In genomic region chr11:35065959-35066414, GRCm38 (mm10) we compare ENCODE assay signal across 16 mouse cellular contexts. TPM values are rescaled to one million over a fixed set of nuclear protein-coding genes. Genes with fewer than 3 reads are reported as not detected.
DNase-seq lines count a peak whose midpoint lies in the region; ATAC-seq lines count a peak whose summit lies in the region.
"Had no signal": no experiment of that assay in that cellular context is flagged by ENCODE, and none has a peak within 500 bp of the region (broad histone marks: within the 10 kb centered on the region; RNA-seq: fewer than 3 reads in every experiment).

No protein-coding gene starts in this region.

- H3K4me3 ChIP-seq in heart, embryonic 12.5 days = no peak overlapping the region
- H3K4me3 ChIP-seq: forebrain, embryonic 13.5 days; heart, adult 2 months; hindbrain, embryonic 13.5 days; left cerebral cortex, adult 2 months had no signal

- no peak overlapping the region for H3K9ac ChIP-seq in heart, embryonic 12.5 days
- H3K9ac ChIP-seq: forebrain, embryonic 13.5 days; hindbrain, embryonic 13.5 days had no signal

- H3K27me3 ChIP-seq in heart, embryonic 12.5 days (replicated peaks) = no peaks in the 10 kb centered on the region
- H3K27me3 ChIP-seq: forebrain, embryonic 13.5 days; hindbrain, embryonic 13.5 days had no signal

- no peak overlapping the region for H3K4me2 ChIP-seq in heart, embryonic 12.5 days
- H3K4me2 ChIP-seq: forebrain, embryonic 13.5 days; hindbrain, embryonic 13.5 days; liver, embryonic 11.5 days had no signal

- 44% methylated on average over 4 of the region's 4 CpGs for WGBS in heart, embryonic 12.5 days

- H3K9me3 ChIP-seq in heart, embryonic 12.5 days (replicated peaks) = no peaks in the 10 kb centered on the region
- H3K9me3 ChIP-seq: forebrain, embryonic 13.5 days; hindbrain, embryonic 13.5 days had no signal

- DNase-seq in heart, adult 9 months (ENCODE audit: low spot score in 2 of 2) = peak; percentile 35 to 61
- DNase-seq in Muller cell, postnatal 12 days (ENCODE audit: inconsistent ontology term) = peak; percentile 83
- peak; percentile 88 for DNase-seq in fibroblast of lung, adult 2 months (ENCODE audit: low read depth)
- DNase-seq in lung, postnatal 36 days = peak; percentile 28
- DNase-seq in cerebellum, postnatal 14 days = no peak
- no peak for DNase-seq in layer of hippocampus, adult 11-12 months (ENCODE audit: low spot score)
- DNase-seq: cerebellum, adult 2 months; kidney, postnatal 4 days; thymus, postnatal 4 days had no signal

- no peak overlapping the region for H3K27ac ChIP-seq in heart, embryonic 12.5 days (ENCODE audit: poor library complexity, severe bottlenecking)
- H3K27ac ChIP-seq: forebrain, embryonic 13.5 days; heart, adult 2 months; hindbrain, embryonic 13.5 days; left cerebral cortex, adult 2 months had no signal

- H3K4me1 ChIP-seq in heart, embryonic 12.5 days (replicated peaks) = 0 out of 2 replicates have a peak, but pooled peaks cover 10% of the 10 kb centered on the region
- H3K4me1 ChIP-seq: forebrain, embryonic 13.5 days; hindbrain, embryonic 13.5 days had no signal

- H3K36me3 ChIP-seq in heart, embryonic 12.5 days = no peaks in the 10 kb centered on the region
- H3K36me3 ChIP-seq: hindbrain, embryonic 13.5 days had no signal

- ATAC-seq in heart, embryonic 12.5 days (ENCODE audit: insufficient number of reproducible peaks, low FRiP score) = no peak
- ATAC-seq: forebrain, embryonic 13.5 days; intestine, postnatal 0 days had no signal

RNA-seq across cellular contexts. Expression of gene Slit3, which starts 55.0 kb away (rescaled TPM):
- 17.4 and 18.4 TPM in 2 replicates for polyA plus RNA-seq in heart, embryonic 12.5 days (2016; fragmentation: Nextera tagmentation; extraction: Ambion mirVana)

Comparison
In these comparisons a context has a peak if more than half of its experiments do, and no peak if none do; other contexts are left out.
1. DNase-seq: peak in heart, adult 9 months (2 of 2), Muller cell, postnatal 12 days (single experiment), fibroblast of lung, adult 2 months (single experiment) and lung, postnatal 36 days (single experiment); none in cerebellum, postnatal 14 days (0 of 2) and layer of hippocampus, adult 11-12 months (single experiment).